Mouse (Mus musculus) heart, postnatal 0 days (tissue): ENCODE data around the gene 2610002M06Rik. TPM values are rescaled to one million over a fixed set of nuclear protein-coding genes. Genes with fewer than 3 reads are reported as not detected.

ENCODE experiments used
- ATAC-seq: fragments of 200-750 bp; cut with Nextera tagmentation; 2 replicates; pipeline ENCODE4 v1.8.0; 2017; ENCODE audit warnings: low read depth, moderate number of reproducible peaks, moderate library complexity; ENCODE audit not compliant: insufficient read depth
- DNase-seq: peaks from one replicate; pipeline ENCODE4 v3.0.0-alpha.2; 2016; ENCODE audit warnings: low spot score
- H3K27ac ChIP-seq: fragments of 300-500 bp; sonication (generic); 2 replicates; pipeline ENCODE4 v1.5.1; 2014; ENCODE audit warnings: low read depth, mild to moderate bottlenecking
- H3K27me3 ChIP-seq: fragments of 300-500 bp; sonication (generic); 2 replicates; pipeline ENCODE4 v1.6.1; 2014; ENCODE audit warnings: low read length, mixed read lengths; ENCODE audit not compliant: control insufficient read depth, insufficient read depth
- H3K36me3 ChIP-seq: fragments of 300-500 bp; sonication (generic); replicated peaks from 2 replicates; pipeline ENCODE4 v1.6.1; 2014; ENCODE audit warnings: low read length, mixed read lengths; ENCODE audit not compliant: control insufficient read depth, insufficient read depth
- H3K4me1 ChIP-seq: fragments of 300-500 bp; sonication (generic); 2 replicates; pipeline ENCODE4 v1.6.1; 2014; ENCODE audit warnings: antibody characterized with exemption; ENCODE audit not compliant: control insufficient read depth, insufficient read depth
- H3K4me2 ChIP-seq: fragments of 300-500 bp; sonication (generic); 2 replicates; pipeline ENCODE4 v1.6.1; 2014; ENCODE audit warnings: low read depth, mild to moderate bottlenecking, low read length, moderate library complexity
- H3K4me3 ChIP-seq: fragments of 300-500 bp; sonication (generic); 2 replicates; pipeline ENCODE4 v1.5.1; 2014; ENCODE audit warnings: low read depth, low read length
- H3K9ac ChIP-seq: fragments of 300-500 bp; sonication (generic); replicated peaks from 2 replicates; pipeline ENCODE4 v1.6.1; 2014; ENCODE audit warnings: low read depth, low read length, mixed read lengths
- H3K9me3 ChIP-seq: fragments of 300-500 bp; sonication (generic); replicated peaks from 2 replicates; pipeline ENCODE4 v1.6.1; 2016; ENCODE audit warnings: low read length; ENCODE audit not compliant: control insufficient read depth
- CTCF ChIP-seq: IDR thresholded peaks from 2 replicates; pipeline ENCODE4 v1.5.1; 2016; ENCODE audit warnings: antibody characterized with exemption, control low read depth, low read depth
- EP300 ChIP-seq: IDR thresholded peaks from 2 replicates; pipeline ENCODE4 v1.6.1; 2016; ENCODE audit warnings: antibody characterized with exemption, low read depth
- WGBS: fragments of 180-500 bp; shearing (Covaris S2); extraction: QIAGEN DNeasy Blood & Tissue Kit; methylation state at CpG from one replicate; pipeline ENCODE4 v1.1.7; 2014; 5-methylcytosine and 5-hydroxymethylcytosine counted together
- polyA plus RNA-seq: library from polyadenylated mRNA; unstranded; fragments of >200 nt; fragmentation: Nextera tagmentation; extraction: Ambion mirVana; gene quantifications from 2 replicates; pipeline ENCODE4 v1.2.1, GENCODE M21; 2015
- total RNA-seq: library from RNA; depleted of rRNA; stranded (reverse); fragments of >200 nt; gene quantifications from 2 replicates; pipeline ENCODE4 v1.2.3, GENCODE M21; 2014; ENCODE audit warnings: low replicate concordance; rRNA removed

2610002M06Rik gene
- total RNA-seq (5.5 and 5.9 TPM in 2 replicates), polyA plus RNA-seq (9.2 and 10.0 TPM in 2 replicates)

DNA sequence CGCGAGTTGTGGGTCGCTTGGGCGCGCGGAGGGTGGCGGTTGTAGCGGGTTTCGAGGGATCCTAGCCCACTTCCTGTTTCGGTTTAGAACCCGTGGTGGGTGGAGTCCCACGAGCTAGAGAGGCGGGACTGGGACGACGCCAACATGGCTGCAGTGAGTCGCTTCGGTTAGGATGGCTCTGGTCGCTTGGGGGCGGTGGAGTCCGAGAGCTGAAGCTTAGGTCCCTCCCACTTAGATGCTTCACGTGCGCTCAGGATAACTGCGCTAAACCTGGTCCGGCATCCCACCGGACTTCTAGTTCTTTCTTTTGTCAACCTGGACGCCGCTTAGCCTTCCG lies at the start of gene 2610002M06Rik:
Gene 2610002M06Rik, minus strand, starts transcription at position 117 of the 337 bp plus-strand sequence.
- Histone ChIP-seq H3K27me3 (no peaks in the 10 kb centered on the region), H3K4me1 (no peaks in the 10 kb centered on the region), H3K36me3 (no peaks in the 10 kb centered on the region), H3K4me3 (peak within 1 kb of the TSS; percentile 75), H3K4me2 (peak within 1 kb of the TSS; percentile 63), H3K9me3 (no peaks in the 10 kb centered on the region), H3K27ac (peak within 1 kb of the TSS; percentile 74), H3K9ac (peak within 1 kb of the TSS; percentile 78)
- 20% methylated on average over 28 of the region's 28 CpGs for WGBS
- peak; percentile 97 for ATAC-seq
- DNase-seq, result peak; percentile 88
- peak; percentile 62 for TF ChIP-seq CTCF
- no peak for TF ChIP-seq EP300

DNA sequence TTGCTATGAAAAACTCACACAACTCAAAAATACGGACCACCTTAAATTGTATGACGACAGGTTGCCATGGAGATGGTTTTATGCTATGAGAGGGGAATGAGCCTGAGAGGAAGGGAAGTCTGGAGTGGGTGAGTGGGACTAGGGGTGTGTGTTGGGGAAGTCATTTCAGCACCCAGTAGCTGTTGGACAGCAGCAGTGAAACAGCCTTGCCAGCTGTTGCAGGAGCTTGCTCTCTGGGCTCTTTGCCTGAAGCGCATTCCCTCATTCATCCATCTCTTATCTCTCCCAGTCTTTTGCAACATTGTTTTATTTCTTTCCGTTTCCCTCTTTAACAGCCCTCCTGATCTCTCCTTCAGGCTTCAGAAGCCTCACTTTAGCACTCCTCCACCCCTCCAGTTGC lies 42.0 kb upstream of the 2610002M06Rik start:
- TF ChIP-seq EP300 (no peak), CTCF (no peak)
- no peak for ATAC-seq
- 21% methylated on average over 4 of the region's 4 CpGs for WGBS
- Histone ChIP-seq H3K9me3 (no peaks in the 10 kb centered on the region), H3K36me3 (no peaks in the 10 kb centered on the region), H3K4me1 (no peaks in the 10 kb centered on the region), H3K27me3 (no peaks in the 10 kb centered on the region), H3K27ac (no peak overlapping the region), H3K4me3 (no peak overlapping the region), H3K9ac (no peak overlapping the region), H3K4me2 (no peak overlapping the region)
- DNase-seq, result peak; percentile 31

DNA sequence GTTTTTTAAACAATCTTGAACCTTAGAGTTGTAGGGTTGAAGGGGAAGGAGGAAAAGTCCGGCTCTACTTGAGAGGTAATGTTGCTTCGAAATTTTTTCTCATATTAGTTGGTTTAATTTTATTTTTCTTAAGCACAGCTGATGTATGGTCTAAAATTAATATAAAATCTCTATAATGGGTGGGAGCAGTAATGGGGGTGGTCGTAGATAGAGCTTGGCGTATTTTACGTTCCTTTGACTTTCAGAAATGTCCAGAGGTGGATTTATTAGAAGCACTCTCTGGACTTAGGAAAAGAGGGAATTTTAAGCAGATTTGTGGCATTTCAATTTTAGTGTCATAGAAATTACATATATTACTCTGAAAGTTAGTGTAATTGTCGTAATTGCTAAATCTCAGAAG lies 592 bp upstream of the 2610002M06Rik start:
- no peak for TF ChIP-seq EP300
- TF ChIP-seq CTCF, result no peak
- Histone ChIP-seq H3K9ac (no peak overlapping the region), H3K27ac (no peak overlapping the region), H3K4me2 (peak overlapping the region; percentile 63), H3K4me3 (peak overlapping the region; percentile 75), H3K27me3 (no peaks in the 10 kb centered on the region), H3K36me3 (no peaks in the 10 kb centered on the region), H3K4me1 (no peaks in the 10 kb centered on the region), H3K9me3 (no peaks in the 10 kb centered on the region)
- WGBS, result 63% methylated on average over 6 of the region's 6 CpGs
- no peak for ATAC-seq
- DNase-seq, result no peak

DNA sequence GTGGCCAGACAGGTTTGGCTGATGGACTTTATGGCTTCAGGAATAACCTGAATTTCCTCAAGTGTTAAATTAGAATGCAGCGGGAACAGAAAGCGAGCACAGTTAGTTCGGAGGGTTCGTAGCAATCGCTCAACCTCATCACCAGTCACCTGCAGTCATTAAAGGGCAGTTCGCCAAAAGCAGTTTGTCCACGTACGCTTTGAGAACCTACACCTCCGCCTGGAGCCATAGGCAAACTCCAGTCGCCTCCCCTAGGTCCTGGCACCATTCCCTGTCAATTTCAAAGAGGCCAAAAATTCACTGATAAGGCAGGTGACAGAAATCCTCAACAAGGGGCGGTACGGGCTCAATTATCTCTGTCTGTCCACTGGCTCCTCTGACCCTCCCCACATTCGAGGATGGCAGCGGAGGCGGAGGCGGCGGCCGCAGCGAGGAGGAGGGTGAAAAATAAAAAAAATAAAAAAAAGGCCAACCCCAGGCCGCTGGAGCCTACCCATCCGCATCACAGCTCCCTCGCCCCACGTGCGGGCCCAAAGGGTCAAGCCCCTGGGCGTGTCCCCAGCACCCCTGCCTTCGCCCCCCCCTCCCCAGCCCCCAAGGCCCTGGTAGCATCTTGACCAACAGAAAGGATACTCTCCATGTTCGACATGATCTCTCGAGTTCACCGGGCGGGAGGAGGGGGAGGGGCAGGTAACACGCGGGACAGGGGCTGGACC lies 474 bp downstream of the 2610002M06Rik start:
- Histone ChIP-seq H3K27ac (peak overlapping the region; percentile 74), H3K36me3 (no peaks in the 10 kb centered on the region), H3K27me3 (no peaks in the 10 kb centered on the region), H3K4me1 (no peaks in the 10 kb centered on the region), H3K4me2 (peak overlapping the region; percentile 63), H3K4me3 (peak overlapping the region; percentile 75), H3K9ac (peak overlapping the region; percentile 78), H3K9me3 (no peaks in the 10 kb centered on the region)
- DNase-seq, result peak; percentile 11
- 19% methylated on average over 32 of the region's 32 CpGs for WGBS
- TF ChIP-seq EP300 (no peak), CTCF (no peak)
- ATAC-seq, result peak; percentile 73

DNA sequence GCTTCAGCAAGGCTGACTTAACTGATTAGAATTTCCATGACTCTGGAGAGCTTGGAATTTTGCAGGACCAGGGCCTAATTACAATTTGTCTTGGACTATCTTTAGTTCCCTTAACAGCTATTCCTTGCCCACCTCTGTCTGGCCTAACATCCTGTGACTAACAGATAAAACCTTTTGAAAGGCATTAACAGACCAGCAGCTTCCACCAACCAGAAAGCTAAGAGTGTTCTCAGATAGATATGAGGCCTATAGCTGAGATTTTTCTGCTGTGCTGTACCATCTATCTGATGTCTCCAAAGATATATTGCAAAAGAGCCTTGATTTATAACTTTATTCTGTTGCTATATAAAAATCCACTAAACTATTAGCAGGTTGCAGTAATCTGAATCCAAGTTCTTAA lies 4.0 kb downstream of the 2610002M06Rik start:
- Histone ChIP-seq H3K4me2 (no peak overlapping the region), H3K27ac (no peak overlapping the region), H3K9ac (no peak overlapping the region), H3K4me3 (no peak overlapping the region), H3K27me3 (no peaks in the 10 kb centered on the region), H3K9me3 (no peaks in the 10 kb centered on the region), H3K36me3 (no peaks in the 10 kb centered on the region), H3K4me1 (no peaks in the 10 kb centered on the region)
- DNase-seq (no peak), ATAC-seq (no peak)
- TF ChIP-seq EP300 (no peak), CTCF (no peak)

DNA sequence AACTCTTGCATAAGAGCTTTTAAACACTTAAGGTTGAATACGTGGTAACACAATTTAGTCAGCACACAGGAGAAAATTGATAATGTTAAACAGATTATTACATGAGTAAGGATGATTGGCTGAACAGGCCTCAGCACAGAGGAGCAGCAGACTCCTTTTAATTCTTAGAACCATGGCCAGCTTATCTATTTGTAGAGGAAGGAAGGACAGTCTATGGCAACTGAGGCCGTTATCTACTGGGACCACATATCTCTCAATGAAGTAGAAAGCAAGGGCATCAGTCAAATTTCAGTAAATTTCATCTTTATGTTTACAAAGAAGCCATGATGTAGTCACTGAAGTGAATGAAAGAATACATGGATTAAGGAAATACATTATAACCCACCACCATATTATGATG lies 19.2 kb downstream of the 2610002M06Rik start:
- WGBS, result 80% methylated on average over 2 of the region's 2 CpGs
- Histone ChIP-seq H3K4me1 (no peaks in the 10 kb centered on the region), H3K27ac (no peak overlapping the region), H3K36me3 (0 out of 2 replicates have a peak, but pooled peaks cover 4% of the 10 kb centered on the region), H3K9me3 (no peaks in the 10 kb centered on the region), H3K9ac (no peak overlapping the region), H3K4me2 (no peak overlapping the region), H3K4me3 (no peak overlapping the region), H3K27me3 (no peaks in the 10 kb centered on the region)
- TF ChIP-seq EP300 (no peak), CTCF (no peak)
- DNase-seq (no peak), ATAC-seq (no peak)
